Mouse (Mus musculus) lung, postnatal 0 days (tissue): Measurements from ENCODE around the gene Ccp110.

Experiments
- CTCF ChIP-seq: IDR thresholded peaks from 2 replicates; pipeline ENCODE4 v1.5.1; 2016; ENCODE audit warnings: antibody characterized with exemption, mild to moderate bottlenecking
- EP300 ChIP-seq: IDR thresholded peaks from 2 replicates; pipeline ENCODE4 v1.6.1; 2016; ENCODE audit warnings: antibody characterized with exemption, mild to moderate bottlenecking, control low read depth

GRCm38 (mm10) chr7:118731781-118732180 lies 19.4 kb downstream of the Ccp110 start:
- no peak for TF ChIP-seq CTCF
- no peak for TF ChIP-seq EP300
